Mouse (Mus musculus) thymus, adult 2 months (tissue): ENCODE measurements around the gene Pkd1. TPM values are rescaled to one million over a fixed set of nuclear protein-coding genes. Genes with fewer than 3 reads are reported as not detected.

Experiments used
- DNase-seq: peaks from one replicate; pipeline ENCODE4 v3.0.0; 2021
- H3K27ac ChIP-seq: fragments of 200-500 bp; 2 replicates; pipeline ENCODE4 v1.5.1; 2012; ENCODE audit warnings: low read length, control low read depth; ENCODE audit not compliant: control insufficient read depth, insufficient read depth
- H3K27me3 ChIP-seq: fragments of 200-500 bp; 2 replicates; pipeline ENCODE4 v1.6.1; 2012; ENCODE audit warnings: mild to moderate bottlenecking, low read length, moderate library complexity, mixed read lengths; ENCODE audit not compliant: control insufficient read depth, insufficient read depth
- H3K36me3 ChIP-seq: fragments of 200-500 bp; 2 replicates; pipeline ENCODE4 v1.6.1; 2012; ENCODE audit warnings: mild to moderate bottlenecking, low read length, moderate library complexity; ENCODE audit not compliant: control insufficient read depth, insufficient read depth
- H3K4me1 ChIP-seq: fragments of 200-500 bp; replicated peaks from 2 replicates; pipeline ENCODE4 v1.6.1; 2012; ENCODE audit warnings: low read length; ENCODE audit not compliant: control insufficient read depth, insufficient read depth
- H3K4me3 ChIP-seq: fragments of 200-500 bp; 2 replicates; pipeline ENCODE4 v1.5.1; 2012; ENCODE audit warnings: mild to moderate bottlenecking, low read length, control low read depth, moderate library complexity; ENCODE audit not compliant: control insufficient read depth, insufficient read depth
- CTCF ChIP-seq: fragments of 200-500 bp; IDR thresholded peaks from 2 replicates; pipeline ENCODE4 v1.5.1; 2012; ENCODE audit warnings: mild to moderate bottlenecking, control low read depth, low read length, moderate library complexity, borderline replicate concordance; ENCODE audit not compliant: control insufficient read depth, poor library complexity, insufficient read depth; ENCODE audit errors: extremely low read depth
- POLR2A ChIP-seq: fragments of 200-500 bp; IDR thresholded peaks from 2 replicates; pipeline ENCODE4 v1.6.1; 2012; ENCODE audit warnings: mild to moderate bottlenecking, low read length, control low read depth, moderate library complexity; ENCODE audit not compliant: control insufficient read depth, poor library complexity, insufficient read depth; ENCODE audit errors: extremely low read depth
- WGBS: fragments of 180-500 bp; shearing (Covaris S2); methylation state at CpG from one replicate; pipeline ENCODE4 v1.1.7; 2018; 5-methylcytosine and 5-hydroxymethylcytosine counted together
- polyA plus RNA-seq: library from polyadenylated mRNA; depleted of rRNA; stranded (reverse); fragments of >200 nt; gene quantifications from 2 replicates; pipeline ENCODE4 v1.2.3, GENCODE M21; 2012; rRNA removed

Pkd1 gene
- polyA plus RNA-seq: 85.0 and 92.8 TPM in 2 replicates

GRCm38 (mm10) chr17:24549618-24550415 is at the start of gene Pkd1:
Gene Pkd1, plus strand, starts transcription at chr17:24549834.
- Histone ChIP-seq H3K4me3 (peak within 1 kb of the TSS; percentile 70), H3K4me1 (peaks cover 13% of the 10 kb centered on the region), H3K27ac (peak within 1 kb of the TSS; percentile 68), H3K27me3 (no peaks in the 10 kb centered on the region), H3K36me3 (no peaks in the 10 kb centered on the region)
- under 1% methylated on average over 72 of the region's 72 CpGs for WGBS
- DNase-seq: peak; percentile 99
- TF ChIP-seq POLR2A (peak; percentile 99), CTCF (peak; percentile 73; the same call in 1 of the 2 replicates)

- 72% methylated on average over 11 of the region's 11 CpGs for WGBS
- DNase-seq: no peak
- H3K4me1 ChIP-seq: no peaks in the 10 kb centered on the region
- no peak overlapping the region for H3K27ac ChIP-seq
- TF ChIP-seq POLR2A (no peak), CTCF (no peak)
- no peaks in the 10 kb centered on the region for H3K36me3 ChIP-seq
- no peaks in the 10 kb centered on the region for H3K27me3 ChIP-seq
- no peak overlapping the region for H3K4me3 ChIP-seq
Observed at GRCm38 (mm10) chr17:24502208-24502607, 47.4 kb upstream of the Pkd1 start.

- Histone ChIP-seq H3K36me3 (no peaks in the 10 kb centered on the region), H3K27me3 (no peaks in the 10 kb centered on the region), H3K4me1 (no peaks in the 10 kb centered on the region), H3K27ac (no peak overlapping the region), H3K4me3 (no peak overlapping the region)
- 96% methylated on average over 10 of the region's 10 CpGs for WGBS
- TF ChIP-seq CTCF: no peak
- no peak for TF ChIP-seq POLR2A
- no peak for DNase-seq
Observed at GRCm38 (mm10) chr17:24504085-24504484, 45.5 kb upstream of the Pkd1 start.

DNA sequence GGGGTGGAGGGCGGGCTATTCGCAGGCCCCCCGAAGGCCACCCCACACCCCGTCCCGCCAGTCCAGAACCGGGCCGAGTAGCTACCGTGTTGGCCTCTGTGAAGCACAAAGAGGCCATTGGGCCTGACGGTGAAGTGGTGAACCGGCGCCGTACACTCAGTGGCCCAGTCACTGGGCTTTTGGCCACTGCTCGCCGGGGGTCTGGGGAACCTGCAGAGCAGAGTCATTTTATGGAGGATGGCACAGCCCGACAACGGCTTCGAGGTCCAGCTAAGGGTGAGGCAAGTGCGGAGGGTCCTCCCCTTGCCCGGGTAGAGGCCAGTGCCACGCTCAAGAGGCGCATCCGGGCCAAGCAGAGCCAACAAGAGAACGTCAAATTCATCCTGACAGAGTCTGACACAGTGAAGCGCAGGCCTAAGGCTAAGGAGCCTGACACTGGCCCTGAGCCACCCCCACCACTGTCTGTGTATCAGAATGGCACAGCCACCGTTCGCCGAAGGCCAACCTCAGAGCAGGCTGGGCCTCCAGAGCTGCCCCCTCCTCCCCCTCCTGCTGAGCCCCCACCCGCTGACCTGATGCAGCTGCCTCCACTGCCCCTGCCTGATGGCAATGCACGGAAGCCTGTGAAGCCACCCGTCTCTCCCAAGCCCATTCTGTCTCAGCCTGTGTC is 44.2 kb upstream of the Pkd1 start:
- Histone ChIP-seq H3K4me1 (no peaks in the 10 kb centered on the region), H3K36me3 (peaks cover 13% of the 10 kb centered on the region), H3K27ac (no peak overlapping the region), H3K4me3 (no peak overlapping the region), H3K27me3 (no peaks in the 10 kb centered on the region)
- TF ChIP-seq POLR2A (no peak), CTCF (no peak)
- 94% methylated on average over 30 of the region's 30 CpGs for WGBS
- DNase-seq: no peak

DNA sequence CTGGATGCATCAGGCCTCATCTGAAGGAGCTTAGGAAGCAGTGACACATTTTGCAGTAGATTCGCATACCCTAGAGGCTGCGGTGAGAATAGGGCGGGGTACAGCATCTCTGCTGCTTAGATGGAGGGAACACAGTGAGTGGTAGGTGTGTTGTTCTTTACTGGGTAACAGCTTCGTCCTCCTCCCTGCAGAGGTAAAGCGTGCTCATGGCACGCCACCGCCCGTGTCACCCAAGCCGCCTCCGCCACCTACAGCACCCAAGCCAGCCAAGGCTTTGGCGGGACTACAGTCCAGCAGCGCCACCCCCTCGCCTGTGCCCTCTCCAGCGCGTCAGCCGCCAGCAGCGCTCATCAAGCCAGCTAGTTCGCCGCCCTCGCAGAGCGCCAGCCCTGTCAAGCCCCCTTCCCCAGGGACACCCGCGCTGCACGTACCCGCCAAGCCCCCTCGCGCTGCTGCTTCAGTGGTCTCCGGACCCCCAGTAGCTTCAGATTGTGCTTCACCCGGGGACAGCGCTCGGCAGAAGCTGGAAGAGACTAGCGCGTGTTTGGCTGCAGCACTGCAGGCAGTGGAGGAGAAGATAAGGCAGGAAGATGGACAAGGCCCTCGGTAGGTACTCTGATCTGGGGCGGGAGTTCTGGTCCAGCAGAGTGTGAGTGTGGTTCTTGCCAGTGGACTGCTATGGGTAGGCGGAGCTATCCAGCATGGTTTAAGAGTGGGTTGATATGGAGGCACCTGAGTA is 43.1 kb upstream of the Pkd1 start:
- DNase-seq: no peak
- Histone ChIP-seq H3K27me3 (no peaks in the 10 kb centered on the region), H3K4me1 (no peaks in the 10 kb centered on the region), H3K36me3 (peaks cover 21% of the 10 kb centered on the region), H3K4me3 (no peak overlapping the region), H3K27ac (no peak overlapping the region)
- TF ChIP-seq POLR2A (no peak), CTCF (no peak)
- 67% methylated on average over 36 of the region's 36 CpGs for WGBS

- Histone ChIP-seq H3K4me1 (no peaks in the 10 kb centered on the region), H3K27ac (no peak overlapping the region), H3K27me3 (no peaks in the 10 kb centered on the region), H3K36me3 (peaks cover 22% of the 10 kb centered on the region), H3K4me3 (no peak overlapping the region)
- no peak for DNase-seq
- 85% methylated on average over 19 of the region's 19 CpGs for WGBS
- TF ChIP-seq CTCF (no peak), POLR2A (no peak)
Observed at GRCm38 (mm10) chr17:24507129-24507664, 42.4 kb upstream of the Pkd1 start.
